Mouse (Mus musculus) brown adipose tissue, adult 24 weeks (tissue): Measurements from ENCODE around the gene Usp45. TPM values are rescaled to one million over a fixed set of nuclear protein-coding genes. Genes with fewer than 3 reads are reported as not detected.
"Not testable (repeated sequence)": the region's sequence is repeated elsewhere in the genome, so short reads cannot be mapped to it uniquely, and the experiment has no call there.

Experiments used
- H3K27ac ChIP-seq: fragments of 200-500 bp; replicated peaks from 2 replicates; pipeline ENCODE4 v1.5.1; 2012; ENCODE audit warnings: low read depth, mild to moderate bottlenecking, low read length
- H3K4me1 ChIP-seq: fragments of 200-500 bp; 2 replicates; pipeline ENCODE4 v1.6.1; 2012; ENCODE audit warnings: low read length, mixed read lengths; ENCODE audit not compliant: control insufficient read depth, insufficient read depth, insufficient read length
- H3K4me3 ChIP-seq: fragments of 200-500 bp; 2 replicates; pipeline ENCODE4 v1.5.1; 2012; ENCODE audit warnings: low read depth, mild to moderate bottlenecking, low read length, moderate library complexity; ENCODE audit not compliant: insufficient read depth
- polyA plus RNA-seq: library from polyadenylated mRNA; stranded (reverse); fragments of >200 nt; gene quantifications from 2 replicates; pipeline ENCODE4 v1.2.4, GENCODE M21; 2012; ENCODE audit not compliant: missing spikeins, insufficient read depth, insufficient read length

The Usp45 gene
- polyA plus RNA-seq, result 8.4 and 9.5 TPM in 2 replicates

GRCm38 (mm10) chr4:21766863-21767304, at the start of gene Usp45, which contains the start of gene Tstd3:
TSS of gene Usp45 (plus strand) at chr4:21767156.
TSS of gene Tstd3 (minus strand) at chr4:21767212.
- H3K27ac ChIP-seq, result peak within 1 kb of the TSS; percentile 42; the same call in 1 of the 2 replicates
- peaks cover 3% of the 10 kb centered on the region; the same call in 1 of the 2 replicates for H3K4me1 ChIP-seq
- peak within 1 kb of the TSS; percentile 83 for H3K4me3 ChIP-seq

- Histone ChIP-seq H3K27ac (no peak overlapping the region), H3K4me1 (no peaks in the 10 kb centered on the region), H3K4me3 (no peak overlapping the region)
These were observed 44.1 kb upstream of the Usp45 start for GRCm38 (mm10) chr4:21722752-21723334.

- peak overlapping the region; percentile 91 for H3K4me3 ChIP-seq
- no peak overlapping the region for H3K27ac ChIP-seq
- no peaks in the 10 kb centered on the region for H3K4me1 ChIP-seq
These were observed 39.9 kb upstream of the Usp45 start for GRCm38 (mm10) chr4:21726912-21727614.

DNA sequence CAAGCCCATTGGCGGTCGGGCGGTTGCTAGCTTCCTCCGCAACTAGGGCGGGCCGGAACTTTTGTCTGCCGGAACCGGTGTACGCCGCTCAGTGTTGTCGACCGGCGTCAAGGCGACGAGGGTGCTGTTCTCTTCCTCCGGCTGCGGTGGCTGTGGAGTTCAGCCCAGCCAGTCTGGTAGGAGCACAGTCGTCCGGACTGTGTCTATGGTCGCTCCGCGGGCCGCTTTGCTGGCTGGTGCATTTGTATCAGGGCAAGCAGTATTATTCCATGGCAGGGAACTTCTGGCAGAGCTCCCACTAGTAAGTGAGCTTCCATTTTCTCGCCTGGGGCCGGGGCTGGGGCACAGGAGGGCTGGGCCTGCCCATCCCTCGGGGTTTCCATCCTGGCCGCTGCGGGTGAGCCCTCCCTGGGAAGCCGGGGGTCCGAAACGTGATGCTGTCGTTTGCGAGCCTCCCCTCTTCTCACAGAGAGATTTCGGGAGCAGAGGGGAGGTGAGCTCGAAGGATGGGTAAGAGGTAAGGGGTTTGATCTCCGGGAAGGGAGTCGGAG, 39.3 kb upstream of the Usp45 start, which contains the start of gene Ccnc:
Gene Ccnc, plus strand, starts transcription at position 87 of the 551 bp plus-strand sequence.
- H3K27ac ChIP-seq, result peak within 1 kb of the TSS; percentile 56; the same call in 1 of the 2 replicates
- no peaks in the 10 kb centered on the region for H3K4me1 ChIP-seq
- peak within 1 kb of the TSS; percentile 91 for H3K4me3 ChIP-seq

DNA sequence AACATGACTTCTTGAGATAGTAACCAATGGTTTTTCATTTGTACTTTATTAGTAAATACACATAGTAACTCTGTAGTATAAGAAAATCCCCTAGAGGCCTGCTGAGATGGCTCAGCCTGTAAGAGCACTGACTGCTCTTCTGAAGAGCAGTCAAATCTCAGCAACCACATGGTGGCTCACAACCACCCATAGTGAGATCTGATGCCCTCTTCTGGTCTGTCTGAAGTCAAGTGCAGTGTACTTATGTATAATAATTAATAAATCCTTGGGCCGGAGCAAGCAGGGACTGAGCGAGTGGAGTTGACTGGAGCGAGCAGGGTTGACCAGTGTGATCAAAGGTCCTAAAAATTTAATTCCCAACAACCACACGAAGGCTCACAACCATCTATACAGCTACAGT, 27.8 kb upstream of the Usp45 start:
- Histone ChIP-seq H3K4me1 (no peaks in the 10 kb centered on the region), H3K27ac (no peak overlapping the region), H3K4me3 (no peak overlapping the region)

DNA sequence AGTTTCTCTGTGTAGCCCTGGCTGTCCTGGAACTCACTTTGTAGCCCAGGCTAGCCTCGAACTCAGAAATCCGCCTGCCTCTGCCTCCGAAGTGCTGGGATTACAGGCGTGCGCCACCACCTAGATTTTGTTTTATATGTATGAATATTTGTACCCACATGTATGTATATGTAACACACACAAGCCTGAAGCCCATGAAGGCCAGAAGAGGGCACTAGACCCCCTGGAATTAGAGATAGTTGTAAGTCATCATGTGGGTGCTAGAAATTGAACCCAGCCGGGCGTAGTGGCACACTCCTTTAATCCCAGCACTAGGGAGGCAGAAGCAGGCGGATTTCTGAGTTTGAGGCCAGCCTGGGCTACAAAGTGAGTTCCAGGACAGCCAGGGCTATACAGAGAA, 22.8 kb upstream of the Usp45 start:
- not testable (repeated sequence) for H3K27ac ChIP-seq

DNA sequence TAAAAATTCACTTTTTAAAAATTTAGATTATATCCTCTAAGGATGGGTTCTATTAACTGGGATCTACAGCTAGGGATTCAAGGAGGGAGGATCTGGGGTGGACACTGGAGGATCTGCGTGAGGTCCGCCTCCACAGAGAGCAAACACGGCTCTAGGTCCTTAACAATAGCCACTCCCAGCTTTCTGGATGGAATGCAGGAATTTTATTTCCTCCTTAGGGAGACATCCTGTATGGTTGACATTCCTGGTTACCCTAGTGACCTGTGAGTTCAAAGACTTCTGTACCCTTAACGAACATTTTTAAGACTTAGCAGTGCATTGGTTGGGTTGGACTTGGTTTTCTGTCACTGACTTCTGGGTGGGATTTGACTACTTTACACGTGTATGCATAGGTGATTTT, 21.2 kb upstream of the Usp45 start:
- Histone ChIP-seq H3K4me1 (no peaks in the 10 kb centered on the region), H3K27ac (no peak overlapping the region), H3K4me3 (no peak overlapping the region)

More for the DNA sequence above, 22.8 kb upstream of the Usp45 start:
- H3K4me3 ChIP-seq, H3K4me1 ChIP-seq: not testable (repeated sequence)

- Histone ChIP-seq H3K4me1 (no peaks in the 10 kb centered on the region), H3K4me3 (no peak overlapping the region), H3K27ac (no peak overlapping the region)
These were observed 11.7 kb upstream of the Usp45 start for GRCm38 (mm10) chr4:21755123-21755789.

DNA sequence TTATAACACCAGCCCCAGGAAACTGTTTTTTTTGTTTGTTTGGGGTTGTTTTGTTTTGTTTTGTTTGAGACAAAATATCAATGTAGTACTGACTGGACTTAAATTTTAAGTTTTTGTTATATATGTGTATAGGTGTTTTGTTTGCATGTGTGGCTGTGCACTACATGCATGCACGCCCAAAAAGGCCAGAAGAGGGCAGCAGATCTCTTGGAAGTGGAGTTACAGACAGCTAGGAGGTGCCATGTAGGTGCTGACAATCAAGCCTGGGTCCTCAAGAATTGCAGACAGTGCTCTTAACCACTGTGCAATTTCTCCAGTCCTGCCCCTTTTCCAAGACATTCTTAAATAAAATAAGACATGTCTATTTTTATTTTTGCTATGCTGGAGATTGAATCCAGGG, 8.1 kb upstream of the Usp45 start:
- no peak overlapping the region for H3K4me3 ChIP-seq
- no peaks in the 10 kb centered on the region for H3K4me1 ChIP-seq
- H3K27ac ChIP-seq, result no peak overlapping the region

GRCm38 (mm10) chr4:21761416-21762160, 5.4 kb upstream of the Usp45 start:
- H3K27ac ChIP-seq, result no peak overlapping the region
- peaks cover 3% of the 10 kb centered on the region; the same call in 1 of the 2 replicates for H3K4me1 ChIP-seq
- H3K4me3 ChIP-seq, result no peak overlapping the region

DNA sequence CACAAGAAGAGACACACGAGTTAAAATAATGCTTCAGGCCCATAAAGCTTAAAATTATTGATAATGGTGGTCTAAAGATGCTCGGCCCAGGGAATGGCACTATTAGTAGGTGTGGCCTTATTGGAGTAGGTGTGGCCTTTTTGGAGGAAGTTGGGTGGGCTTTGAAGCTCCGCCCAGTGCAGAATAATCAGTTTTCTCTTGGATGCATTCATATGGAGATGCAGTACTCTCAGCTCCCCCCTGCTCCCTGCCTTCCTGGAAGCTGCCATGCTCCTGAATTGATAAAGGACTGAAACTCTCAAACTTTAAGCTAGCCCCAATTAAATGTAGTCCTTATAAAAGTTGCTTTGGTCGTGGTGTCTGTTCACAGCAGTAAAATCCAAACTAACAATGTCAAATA, 3.1 kb upstream of the Usp45 start:
- Histone ChIP-seq H3K27ac (no peak overlapping the region), H3K4me3 (no peak overlapping the region), H3K4me1 (peaks cover 3% of the 10 kb centered on the region; the same call in 1 of the 2 replicates)

DNA sequence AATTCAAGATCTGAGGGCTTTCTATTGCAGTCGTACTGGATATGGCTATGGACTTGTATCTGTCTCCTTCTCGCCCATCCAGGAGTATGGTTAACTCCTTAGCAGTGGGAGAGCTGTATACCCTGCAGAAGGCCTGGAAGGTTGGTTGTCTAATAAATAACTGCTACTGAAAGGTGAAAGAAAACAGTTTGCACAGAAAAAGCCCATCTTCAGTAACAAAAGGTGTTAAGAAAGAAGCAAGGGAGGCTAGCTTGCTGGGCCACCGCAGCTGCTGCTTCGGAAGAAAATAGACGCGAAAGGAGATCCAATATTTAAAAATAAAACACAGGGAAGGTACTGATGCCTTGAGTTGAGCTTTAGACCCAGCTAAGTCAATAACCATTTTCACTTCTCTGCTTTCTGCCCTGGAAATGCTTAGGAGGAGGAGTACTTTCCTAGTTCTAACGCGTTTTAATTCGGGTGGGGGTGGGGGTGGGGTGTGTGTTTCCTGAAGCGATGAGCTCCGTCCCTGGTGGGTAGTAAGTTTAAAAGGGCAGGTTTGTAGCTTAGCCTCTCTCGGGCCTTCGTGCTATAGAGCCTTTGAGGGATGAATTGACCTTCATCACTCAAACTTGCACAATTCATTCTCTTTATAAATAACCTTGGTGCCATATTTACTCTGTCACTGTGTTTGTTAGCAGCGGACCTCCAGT, 639 bp upstream of the Usp45 start:
- Histone ChIP-seq H3K4me3 (peak overlapping the region; percentile 83), H3K27ac (peak overlapping the region; percentile 42; the same call in 1 of the 2 replicates), H3K4me1 (peaks cover 3% of the 10 kb centered on the region; the same call in 1 of the 2 replicates)

- Histone ChIP-seq H3K27ac (no peak overlapping the region), H3K4me1 (peaks cover 3% of the 10 kb centered on the region; the same call in 1 of the 2 replicates), H3K4me3 (no peak overlapping the region)
These were observed 4.1 kb downstream of the Usp45 start for GRCm38 (mm10) chr4:21771064-21771463.

GRCm38 (mm10) chr4:21772306-21772705, 5.3 kb downstream of the Usp45 start:
- H3K4me3 ChIP-seq, result no peak overlapping the region
- H3K4me1 ChIP-seq, result 0 out of 2 replicates have a peak, but pooled peaks cover 2% of the 10 kb centered on the region
- no peak overlapping the region for H3K27ac ChIP-seq
